Mouse (Mus musculus) CH12.LX (cell line): Measurements from ENCODE around the gene Rock2.

Experiments used
- CHD2 ChIP-seq: IDR thresholded peaks from 2 replicates; pipeline ENCODE4 v1.6.1; 2011; ENCODE audit warnings: low read length, improper control_type of control experiment
- CTCF ChIP-seq, 2 experiments: IDR thresholded peaks in 1 of 2; conservative IDR thresholded peaks in 1 of 2; 2 replicates each; pipeline ENCODE4 v1.5.1; 2011 to 2012; ENCODE audit warnings: low read depth in 2 of 2, low read length in 2 of 2, improper control_type of control experiment in 1 of 2, inconsistent platforms in 1 of 2, mild to moderate bottlenecking in 1 of 2, moderate library complexity in 1 of 2
- EP300 ChIP-seq: IDR thresholded peaks from 2 replicates; pipeline ENCODE4 v1.6.1; 2011; ENCODE audit warnings: low read length, improper control_type of control experiment
- GABPA ChIP-seq: IDR thresholded peaks from 2 replicates; pipeline ENCODE4 v1.6.1; 2012; ENCODE audit warnings: low read depth, low read length, improper control_type of control experiment, inconsistent platforms; ENCODE audit not compliant: insufficient replicate concordance
- MAX ChIP-seq: IDR thresholded peaks from 2 replicates; pipeline ENCODE4 v1.6.1; 2011; ENCODE audit warnings: low read length, improper control_type of control experiment
- NELFE ChIP-seq: IDR thresholded peaks from 2 replicates; pipeline ENCODE4 v1.6.1; 2011; ENCODE audit warnings: low read depth, low read length, improper control_type of control experiment
- NRF1 ChIP-seq: IDR thresholded peaks from 2 replicates; pipeline ENCODE4 v1.6.1; 2014; ENCODE audit warnings: low read depth, mild to moderate bottlenecking, inconsistent platforms, low read length, improper control_type of control experiment, moderate library complexity
- POLR2A ChIP-seq: IDR thresholded peaks from 2 replicates; pipeline ENCODE4 v1.6.1; 2011; ENCODE audit warnings: low read depth, mild to moderate bottlenecking, improper control_type of control experiment, low read length
- RCOR1 ChIP-seq: conservative IDR thresholded peaks from 2 replicates; pipeline ENCODE4 v1.6.1; 2012; ENCODE audit warnings: low read depth, mild to moderate bottlenecking, inconsistent platforms, low read length, improper control_type of control experiment
- TBP ChIP-seq: conservative IDR thresholded peaks from 2 replicates; pipeline ENCODE4 v1.6.1; 2011; ENCODE audit warnings: low read depth, low read length, improper control_type of control experiment
- USF1 ChIP-seq: IDR thresholded peaks from 2 replicates; pipeline ENCODE4 v1.6.1; 2014; ENCODE audit warnings: low read depth, mild to moderate bottlenecking, inconsistent platforms, low read length, improper control_type of control experiment
- ZC3H11A ChIP-seq: IDR thresholded peaks from 2 replicates; pipeline ENCODE4 v1.6.1; 2012; ENCODE audit warnings: low read depth, mild to moderate bottlenecking, inconsistent platforms, low read length, improper control_type of control experiment
- ZMIZ1 ChIP-seq: IDR thresholded peaks from 2 replicates; pipeline ENCODE4 v1.6.1; 2012; ENCODE audit warnings: low read depth, mild to moderate bottlenecking, inconsistent platforms, low read length, improper control_type of control experiment
- ZNF384 ChIP-seq: IDR thresholded peaks from 2 replicates; pipeline ENCODE4 v1.6.1; 2012; ENCODE audit warnings: low read depth, low read length, improper control_type of control experiment, inconsistent platforms

- TF ChIP-seq TBP (no peak), CTCF (conservative IDR thresholded peaks at IDR 0.05 in 1 of 2, IDR thresholded peaks at IDR 0.05 in 1 of 2; ENCODE audit: low read depth in 2 of 2, low read length in 2 of 2) (no peak), EP300 (peak; percentile 53; the same call in 1 of the 2 replicates), ZMIZ1 (no peak), RCOR1 (no peak), POLR2A (no peak), ZC3H11A (no peak), NELFE (no peak), ZNF384 (no peak), USF1 (no peak), NRF1 (no peak), MAX (no peak), GABPA (no peak), CHD2 (no peak)
Measured at GRCm38 (mm10) chr12:16963354-16963753, 68.7 kb downstream of the Rock2 start.
